Mouse (Mus musculus): ENCODE results near the gene Smarcd1.
"Not testable (repeated sequence)": the region's sequence is repeated elsewhere in the genome, so short reads cannot be mapped to it uniquely, and the experiment has no call there.

Gene Smarcd1

DNA sequence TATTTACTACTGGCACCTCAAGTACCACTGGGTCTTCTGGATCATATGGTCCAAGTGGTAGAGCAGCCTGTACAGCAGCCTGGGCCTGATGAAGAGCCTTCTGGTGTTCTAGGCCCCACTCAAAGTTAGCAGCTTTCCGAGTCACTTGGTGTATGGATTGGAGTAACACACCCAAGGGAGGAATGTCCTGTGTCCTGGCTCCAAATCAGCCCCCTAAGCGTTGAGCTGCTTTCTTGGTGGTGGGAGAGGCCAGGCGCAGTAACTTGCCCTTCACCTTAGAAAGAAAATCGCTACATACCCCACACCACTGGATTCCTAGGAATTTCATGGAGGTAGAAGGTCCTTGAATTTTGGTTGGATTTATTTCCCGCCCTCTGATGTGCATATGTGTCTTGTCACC is 17.8 kb upstream of the Smarcd1 start:
- DNase-seq (ENCODE audit: low read depth), result no peak

DNA sequence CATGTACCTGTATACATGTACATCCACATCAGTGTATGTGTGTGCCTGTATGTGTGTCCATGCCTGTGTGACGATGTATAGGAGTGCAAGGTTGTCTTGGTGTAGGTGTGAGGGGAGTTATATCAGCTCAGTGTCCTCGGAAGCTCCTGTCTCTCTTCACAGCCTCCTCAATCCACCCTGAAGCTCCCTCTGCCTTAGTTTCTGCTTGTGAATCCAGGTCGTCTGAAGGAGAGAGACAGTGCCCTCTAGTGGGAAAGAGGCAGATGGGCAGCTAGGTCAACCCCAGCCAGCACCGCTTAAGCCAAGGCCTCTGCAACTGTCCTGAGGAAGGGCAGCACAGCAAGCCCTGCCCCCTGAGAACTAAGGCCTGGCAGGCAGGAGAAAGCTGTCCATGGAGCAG is 13.2 kb upstream of the Smarcd1 start:
- DNase-seq (ENCODE audit: low read depth), result peak; percentile 71

DNA sequence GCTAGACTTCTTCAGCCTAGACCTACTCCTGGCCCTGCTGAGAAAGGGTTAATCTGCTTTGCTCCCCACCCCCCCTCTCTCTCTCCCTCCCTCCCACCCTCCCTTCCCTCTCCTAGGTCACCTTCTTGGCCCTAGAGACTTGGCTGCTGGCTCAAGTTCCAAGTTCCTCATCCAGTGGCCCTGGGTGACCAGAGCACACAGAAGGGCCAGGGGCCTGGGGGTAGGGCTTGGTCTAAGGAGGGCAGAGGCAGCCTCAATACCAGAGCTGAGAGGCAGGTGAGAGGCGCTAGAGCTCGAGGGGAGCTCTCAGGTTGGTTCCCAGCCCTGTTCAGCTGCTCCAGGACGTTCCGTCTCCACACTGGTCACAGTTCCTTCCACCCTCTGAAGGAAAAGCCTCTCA is 11.0 kb upstream of the Smarcd1 start:
- DNase-seq (ENCODE audit: low read depth), result no peak

DNA sequence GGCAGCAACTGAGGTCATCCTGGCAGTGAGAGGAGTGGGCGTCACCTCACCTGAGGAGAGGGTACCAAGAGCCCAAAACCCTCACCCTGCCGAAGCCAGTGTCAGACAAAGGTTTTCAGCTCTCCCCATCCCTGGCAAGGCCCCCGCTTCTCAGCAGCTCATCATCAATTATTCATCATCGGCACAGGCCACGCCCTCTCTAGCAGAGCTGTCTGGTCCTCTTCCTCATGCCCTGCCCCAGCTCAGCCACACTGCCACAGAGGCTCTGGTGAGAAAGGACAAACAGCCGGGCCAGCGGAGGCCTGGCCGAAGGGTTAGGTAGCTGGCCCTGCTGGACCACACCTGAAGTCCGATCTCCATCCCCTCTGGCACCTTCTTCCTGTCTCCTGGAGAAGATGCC is 10.0 kb upstream of the Smarcd1 start:
- DNase-seq (ENCODE audit: low read depth), result no peak

DNA sequence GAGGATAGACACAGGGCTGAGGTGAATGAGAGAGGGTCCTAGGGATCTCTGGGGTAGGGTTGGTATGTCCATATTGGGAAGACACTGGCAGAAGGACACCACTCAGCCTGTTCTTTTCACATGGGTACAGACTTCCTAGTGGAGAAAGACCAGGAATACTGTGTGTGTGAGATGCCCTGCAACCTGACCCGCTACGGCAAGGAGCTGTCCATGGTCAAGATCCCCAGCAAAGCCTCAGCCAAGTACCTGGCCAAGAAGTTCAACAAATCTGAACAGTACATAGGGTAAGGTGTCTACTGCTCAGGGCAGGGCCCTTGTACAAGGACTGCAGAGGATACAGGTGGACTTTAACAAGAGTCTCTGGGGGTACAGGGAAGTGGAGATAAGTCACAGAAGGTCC is 4.6 kb upstream of the Smarcd1 start:
- DNase-seq (ENCODE audit: low read depth), result no peak

DNA sequence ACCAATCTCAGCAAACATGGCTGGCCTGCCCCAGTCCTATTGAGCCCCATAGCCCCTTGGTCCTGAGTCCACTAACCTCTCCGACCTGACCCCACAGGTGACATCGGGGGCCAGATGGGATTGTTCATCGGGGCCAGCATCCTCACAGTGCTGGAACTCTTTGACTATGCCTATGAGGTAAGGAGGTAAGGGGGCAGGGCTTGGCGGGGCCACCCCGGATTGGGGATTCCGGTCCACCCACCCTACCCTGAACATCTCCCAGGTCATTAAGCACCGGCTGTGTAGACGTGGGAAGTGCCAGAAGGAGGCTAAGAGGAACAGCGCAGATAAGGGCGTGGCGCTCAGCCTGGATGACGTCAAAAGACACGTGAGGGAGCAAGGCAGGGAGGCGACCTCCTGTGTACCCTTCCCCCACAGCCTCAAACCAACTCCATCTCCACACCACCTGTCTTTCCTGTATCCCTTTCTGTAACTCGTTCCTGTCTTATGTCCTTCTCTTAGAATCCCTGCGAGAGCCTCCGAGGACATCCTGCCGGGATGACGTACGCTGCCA is 3.3 kb upstream of the Smarcd1 start:
- peak; percentile 45 for DNase-seq (ENCODE audit: low read depth)

DNA sequence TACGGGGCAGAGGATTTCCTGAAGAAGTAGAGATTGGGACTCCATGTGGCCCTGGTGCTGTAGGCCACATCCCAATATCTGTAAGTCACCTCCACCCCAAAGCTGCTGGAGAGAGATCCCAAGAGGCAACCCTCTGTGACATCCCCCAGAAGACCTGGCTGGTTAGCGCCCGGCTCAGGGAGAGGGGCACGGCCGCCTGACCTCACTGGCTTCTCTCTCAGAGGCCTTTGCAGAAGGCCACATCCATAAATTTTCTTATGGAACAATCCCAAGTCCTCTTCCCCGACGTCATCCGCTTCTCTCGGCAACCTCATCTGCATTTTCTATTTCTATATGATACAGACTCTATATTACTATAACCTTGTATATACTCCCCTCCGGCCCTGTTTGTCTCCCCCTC is 2.2 kb upstream of the Smarcd1 start:
- no peak for DNase-seq (ENCODE audit: low read depth)

DNA sequence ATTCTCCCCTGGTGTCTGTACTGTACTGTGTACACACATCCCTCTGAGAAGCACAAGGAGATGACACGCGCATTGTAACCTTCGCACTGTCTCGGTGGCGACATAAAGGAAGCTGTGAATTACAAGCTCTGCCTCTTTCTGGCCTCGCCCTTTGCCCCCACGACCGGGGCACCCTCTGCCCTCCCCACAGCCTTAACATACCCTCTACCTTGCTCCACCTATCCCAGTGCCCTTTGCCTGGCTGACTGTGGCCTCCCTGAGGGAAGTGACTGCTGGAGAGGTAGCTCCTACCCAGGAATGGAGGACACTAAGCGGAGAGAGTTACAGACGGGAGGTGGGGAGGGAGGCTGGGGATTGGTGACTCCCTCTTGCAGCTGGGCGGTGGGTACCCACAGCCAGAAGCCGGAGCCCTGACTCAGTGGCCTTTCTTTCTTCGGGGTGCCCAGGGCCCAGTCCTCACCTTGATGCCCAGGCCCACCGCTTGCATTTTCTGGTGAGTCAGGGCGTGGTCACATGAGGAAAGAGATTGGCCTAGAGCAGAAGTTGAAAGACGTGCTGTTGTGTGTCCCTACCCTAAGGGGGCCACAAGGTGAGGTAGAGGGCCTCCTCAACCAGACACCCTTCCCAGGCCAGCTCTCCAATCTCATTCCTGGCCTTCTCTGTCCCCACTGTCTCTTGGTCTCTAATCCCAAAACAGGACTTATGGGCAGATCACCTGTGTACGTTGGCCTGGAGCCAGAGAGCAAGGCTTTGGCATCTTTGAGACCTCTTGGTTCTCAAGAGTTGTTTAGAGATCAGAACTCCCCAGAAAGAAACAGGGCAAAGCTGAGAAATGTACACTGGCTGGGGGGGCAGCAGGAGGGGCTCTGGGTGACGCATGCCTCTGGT is 1.5 kb upstream of the Smarcd1 start:
- DNase-seq (ENCODE audit: low read depth), result no peak

DNA sequence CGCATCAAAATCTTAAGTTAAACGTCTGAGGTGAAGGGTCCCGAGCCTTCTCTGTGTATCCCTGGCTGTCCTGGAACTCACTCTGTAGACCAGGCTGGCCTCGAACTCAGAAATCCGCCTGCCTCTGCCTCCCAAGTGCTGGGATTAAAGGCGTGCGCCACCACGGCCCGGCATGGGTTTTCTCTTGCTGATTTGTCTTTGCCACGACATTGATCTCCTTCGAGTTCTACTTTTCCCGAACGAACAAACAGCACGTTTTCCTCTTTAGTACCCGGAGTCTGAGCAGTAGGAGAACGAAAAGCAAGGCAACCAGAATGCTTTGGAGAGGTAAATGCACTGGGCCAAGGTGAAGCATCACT is 310 bp upstream of the Smarcd1 start:
- DNase-seq (ENCODE audit: low read depth), result not testable (repeated sequence)

DNA sequence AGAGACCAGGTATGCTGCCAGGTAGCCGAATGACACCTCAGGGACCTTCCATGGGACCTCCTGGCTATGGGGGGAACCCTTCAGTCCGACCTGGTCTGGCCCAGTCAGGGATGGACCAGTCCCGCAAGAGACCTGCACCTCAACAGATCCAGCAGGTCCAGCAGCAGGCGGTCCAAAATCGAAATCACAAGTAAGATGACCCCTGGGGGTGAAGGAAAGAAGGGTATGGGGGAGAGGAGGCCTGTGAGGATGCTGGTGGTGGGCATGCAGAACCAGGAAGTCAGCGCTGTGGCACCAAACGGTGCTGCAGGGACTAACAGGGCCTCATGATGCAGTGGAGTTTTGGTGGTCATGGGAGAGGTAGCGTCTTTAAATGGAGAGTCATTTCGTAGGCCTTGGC is 1.2 kb downstream of the Smarcd1 start:
- DNase-seq (ENCODE audit: low read depth), result no peak

DNA sequence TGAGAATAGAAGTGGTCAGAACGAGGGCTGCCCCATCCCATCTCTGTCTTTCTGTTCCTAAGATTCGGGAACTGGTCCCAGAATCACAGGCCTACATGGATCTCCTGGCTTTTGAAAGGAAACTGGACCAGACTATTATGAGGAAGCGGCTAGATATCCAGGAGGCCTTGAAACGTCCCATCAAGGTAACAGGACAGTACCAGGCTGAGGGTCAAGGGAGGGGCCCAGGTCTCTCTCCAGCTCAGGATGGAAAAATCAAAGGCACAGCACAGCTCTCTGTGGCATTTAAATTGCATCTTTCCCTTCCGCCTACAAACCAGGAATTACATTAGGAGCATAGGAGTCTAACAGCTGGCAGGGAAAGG is 1.7 kb downstream of the Smarcd1 start:
- no peak for DNase-seq (ENCODE audit: low read depth)

DNA sequence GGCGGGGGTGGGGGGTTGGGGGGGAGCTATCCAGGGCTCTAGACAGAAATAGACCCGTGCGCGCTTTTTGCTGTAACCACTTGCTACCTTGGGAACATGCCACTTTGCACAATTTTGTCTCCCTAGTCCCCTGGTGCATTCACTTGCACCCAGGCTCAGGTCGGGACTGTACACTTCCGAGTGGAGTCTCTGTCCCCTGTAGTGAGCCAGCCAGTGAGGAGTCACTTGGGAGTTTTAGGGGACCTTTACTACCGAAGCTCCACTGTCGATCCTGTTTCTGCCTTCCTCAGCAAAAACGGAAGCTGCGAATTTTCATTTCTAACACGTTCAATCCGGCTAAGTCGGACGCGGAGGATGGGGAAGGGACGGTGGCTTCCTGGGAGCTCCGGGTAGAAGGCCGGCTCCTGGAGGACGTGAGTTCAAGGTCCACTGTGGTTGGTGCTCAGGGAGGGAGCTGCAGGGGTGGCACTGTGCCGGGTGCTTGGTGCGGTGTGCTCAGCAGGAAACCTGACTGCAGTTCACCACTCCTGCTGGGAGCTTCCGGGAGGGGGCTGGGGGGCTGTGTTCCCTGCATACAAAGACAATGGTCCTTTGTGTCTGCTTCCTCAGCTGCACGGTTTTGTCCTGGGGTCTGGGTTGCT is 2.2 kb downstream of the Smarcd1 start:
- no peak for DNase-seq (ENCODE audit: low read depth)

DNA sequence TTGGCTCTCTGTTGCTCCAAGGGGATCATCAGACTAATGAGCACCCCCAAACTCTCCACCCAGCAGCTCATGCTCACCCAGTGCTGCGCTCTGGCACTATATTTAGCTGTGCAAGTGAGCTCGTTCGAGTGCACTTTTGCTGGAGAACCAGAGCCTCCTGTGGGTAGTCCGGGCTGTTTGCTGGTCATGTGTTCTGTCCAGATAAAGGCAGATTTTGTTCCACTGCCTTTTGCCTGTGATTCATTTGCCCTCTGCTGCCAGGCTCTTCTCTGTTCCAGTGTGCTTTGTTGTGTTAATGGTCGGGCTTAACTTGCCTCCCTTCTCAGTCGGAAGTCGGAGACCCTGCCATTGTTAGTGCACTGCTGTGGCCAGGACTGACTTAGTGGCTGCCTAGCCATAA is 3.0 kb downstream of the Smarcd1 start:
- no peak for DNase-seq (ENCODE audit: low read depth)

DNA sequence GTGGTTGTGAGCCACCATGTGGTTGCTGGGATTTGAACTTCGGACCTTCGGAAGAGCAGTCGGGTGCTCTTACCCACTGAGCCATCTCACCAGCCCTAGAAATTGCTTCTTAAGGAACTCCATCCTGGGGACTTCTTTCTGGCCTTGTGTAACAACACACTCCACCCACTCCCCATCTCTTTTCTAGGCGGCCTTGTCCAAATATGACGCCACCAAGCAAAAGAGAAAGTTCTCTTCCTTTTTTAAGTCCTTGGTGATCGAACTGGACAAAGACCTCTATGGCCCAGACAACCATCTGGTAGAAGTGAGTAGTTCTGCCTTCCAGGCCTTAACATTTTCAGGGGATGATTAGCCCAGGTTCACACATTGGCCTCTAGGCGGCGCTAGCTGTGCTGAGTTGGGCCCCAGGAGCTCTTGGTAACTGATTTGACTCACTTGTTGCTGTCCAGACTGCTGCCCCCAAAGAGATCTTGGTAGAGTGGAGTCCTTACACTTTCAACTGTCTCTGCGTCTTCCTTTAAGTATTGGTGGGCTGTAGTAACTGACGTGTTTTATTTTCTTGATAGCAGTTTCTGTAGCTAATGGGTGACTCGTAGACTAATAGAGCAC is 3.6 kb downstream of the Smarcd1 start, which contains the start of gene Gm17349:
Gm17349 (minus strand) TSS at position 51 of the 609 bp plus-strand sequence.
- peak; percentile 85 for DNase-seq (ENCODE audit: low read depth)

DNA sequence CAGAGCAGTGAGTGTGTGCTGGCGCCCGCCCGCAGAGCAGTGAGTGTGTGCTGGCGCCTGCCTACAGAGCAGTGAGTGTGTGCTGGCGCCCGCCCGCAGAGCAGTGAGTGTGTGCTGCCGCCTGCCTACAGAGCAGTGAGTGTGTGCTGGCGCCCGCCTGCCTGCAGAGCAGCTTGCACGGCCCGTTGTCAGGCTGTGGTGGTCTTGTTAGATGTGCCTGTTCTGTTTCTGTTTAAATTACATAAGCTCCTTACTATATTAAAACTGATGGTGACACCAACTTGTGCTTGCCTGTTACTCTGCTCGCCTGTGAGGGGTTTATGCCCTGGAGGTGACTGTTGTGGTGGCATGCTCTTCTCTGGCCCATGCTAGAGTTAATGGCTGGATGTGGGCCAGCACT is 6.2 kb downstream of the Smarcd1 start:
- DNase-seq (ENCODE audit: low read depth), result no peak

DNA sequence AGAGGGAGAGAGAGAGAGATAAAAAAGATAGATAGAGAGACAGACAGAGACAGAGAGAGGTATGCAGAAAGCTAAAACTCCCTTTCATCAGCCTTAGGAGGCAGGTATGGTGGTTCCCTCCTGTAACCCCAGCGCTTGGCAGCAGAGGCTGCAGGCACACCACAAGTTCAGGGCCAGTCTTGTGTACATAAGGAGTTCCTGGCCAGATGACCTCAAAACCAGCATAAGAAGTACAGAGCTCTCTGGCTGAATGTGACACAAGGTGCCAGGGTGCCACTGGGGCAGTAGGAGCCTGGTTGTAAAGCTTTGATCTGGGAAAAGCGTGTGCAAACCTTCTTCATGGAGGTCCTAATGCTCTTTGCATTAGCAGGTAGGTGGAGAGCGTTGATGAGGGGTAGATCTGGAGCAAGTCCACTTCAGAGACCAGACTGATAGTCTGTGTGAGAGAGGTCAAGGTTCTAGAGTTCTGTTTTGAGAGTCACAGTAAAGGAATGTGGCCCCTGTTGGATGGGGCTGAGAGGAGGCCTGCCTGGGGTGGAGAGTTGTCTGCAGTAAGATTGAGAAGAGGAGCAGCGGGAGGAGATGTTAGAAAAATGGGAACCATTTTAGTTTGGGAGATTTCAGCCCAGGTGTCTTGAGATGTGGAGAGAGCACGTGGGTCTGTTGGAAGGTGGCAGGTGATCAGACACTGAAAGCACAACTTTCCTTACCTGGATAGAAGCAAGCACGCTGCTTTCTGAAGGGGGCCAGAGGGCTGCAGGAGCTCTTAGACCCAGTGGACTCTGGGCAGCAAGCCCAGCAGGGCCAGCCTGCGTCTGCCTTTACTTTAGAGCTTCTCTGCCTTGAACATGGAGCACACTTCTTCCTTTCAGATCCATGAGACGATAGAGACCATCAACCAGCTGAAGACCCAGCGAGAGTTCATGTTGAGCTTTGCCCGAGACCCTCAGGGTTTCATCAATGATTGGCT is 8.6 kb downstream of the Smarcd1 start:
- no peak for DNase-seq (ENCODE audit: low read depth)

DNA sequence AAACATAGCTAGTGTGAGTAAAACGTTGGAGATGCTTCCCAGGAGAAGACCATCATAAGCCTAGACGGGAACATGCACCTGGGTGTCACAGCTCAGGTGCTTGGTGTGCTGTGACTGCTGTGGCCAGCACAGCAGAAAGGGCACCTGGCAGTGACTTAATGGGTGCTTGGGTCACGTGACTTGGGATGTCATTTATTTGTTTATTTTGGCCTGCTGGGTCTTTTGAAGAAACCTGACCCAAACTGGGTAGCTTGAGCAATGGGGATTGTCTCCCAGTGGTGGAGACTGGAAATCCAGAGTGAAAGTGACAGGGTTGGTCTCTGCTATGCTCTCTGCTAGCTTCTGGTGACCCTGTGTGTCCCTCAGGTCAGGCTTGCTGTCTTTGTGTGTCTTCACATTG is 9.6 kb downstream of the Smarcd1 start:
- no peak for DNase-seq (ENCODE audit: low read depth)

DNA sequence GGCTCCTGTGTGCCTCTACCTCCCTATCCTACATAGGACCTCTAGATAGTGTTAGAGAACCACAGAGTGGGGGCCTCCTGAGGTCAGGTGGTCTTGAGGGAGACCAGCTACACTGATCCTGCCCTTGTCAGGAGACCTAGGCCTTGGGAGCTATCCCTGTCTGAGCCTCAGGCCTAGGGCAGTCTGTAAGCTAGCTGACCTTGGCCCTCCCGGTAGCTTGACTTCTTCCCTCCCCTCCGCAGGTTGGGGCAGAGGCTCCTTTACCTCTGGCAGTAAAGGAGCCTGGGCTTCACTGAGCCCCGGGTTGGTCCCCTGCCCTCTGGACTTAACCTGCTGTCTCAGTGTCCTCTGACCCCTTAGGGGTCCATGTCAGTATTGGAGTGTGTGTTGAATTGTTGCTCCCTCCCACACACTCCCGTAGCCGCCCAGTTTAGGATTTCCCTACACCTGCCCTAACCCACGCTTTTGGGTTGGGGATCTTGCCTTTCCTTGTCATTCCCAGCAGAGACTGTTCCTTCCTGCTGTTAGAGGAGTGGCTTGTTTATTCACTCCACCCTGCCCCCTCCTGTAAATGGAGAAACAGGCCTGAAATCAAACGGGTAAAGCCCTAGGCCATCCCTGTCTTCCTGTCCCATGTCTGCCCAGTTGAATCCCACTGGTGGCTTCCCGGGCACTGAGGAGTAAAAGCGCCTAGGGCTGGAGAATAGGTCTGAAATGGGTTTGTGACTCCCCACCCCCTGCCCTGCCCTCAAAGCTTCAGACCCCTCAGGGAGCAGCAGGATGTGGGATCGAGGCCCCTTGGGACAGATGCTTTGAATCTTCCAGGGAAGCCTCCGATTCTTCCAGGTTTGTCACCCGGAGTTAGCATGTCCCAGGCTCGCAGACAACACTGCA is 11.0 kb downstream of the Smarcd1 start:
- DNase-seq (ENCODE audit: low read depth), result no peak

DNA sequence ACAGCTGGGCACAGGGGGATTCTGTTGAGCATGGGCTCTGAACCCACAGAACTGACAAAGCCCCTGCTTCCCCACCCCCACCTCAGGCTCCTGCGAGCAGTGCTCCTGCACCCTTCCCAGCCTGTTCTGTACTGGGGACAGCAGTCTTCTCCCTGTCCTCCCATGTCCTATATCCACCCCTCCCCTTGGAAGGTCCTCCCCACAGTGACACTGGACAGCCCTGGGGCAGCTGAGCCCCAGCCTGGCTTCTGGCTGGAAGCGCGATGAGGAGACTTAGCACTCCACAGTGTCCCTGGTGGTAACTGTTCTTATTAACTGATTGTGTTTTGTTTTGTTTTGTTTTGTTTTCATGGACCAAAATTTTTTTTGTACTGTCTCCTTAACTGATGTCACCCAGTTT is 11.6 kb downstream of the Smarcd1 start:
- DNase-seq (ENCODE audit: low read depth), result no peak

DNA sequence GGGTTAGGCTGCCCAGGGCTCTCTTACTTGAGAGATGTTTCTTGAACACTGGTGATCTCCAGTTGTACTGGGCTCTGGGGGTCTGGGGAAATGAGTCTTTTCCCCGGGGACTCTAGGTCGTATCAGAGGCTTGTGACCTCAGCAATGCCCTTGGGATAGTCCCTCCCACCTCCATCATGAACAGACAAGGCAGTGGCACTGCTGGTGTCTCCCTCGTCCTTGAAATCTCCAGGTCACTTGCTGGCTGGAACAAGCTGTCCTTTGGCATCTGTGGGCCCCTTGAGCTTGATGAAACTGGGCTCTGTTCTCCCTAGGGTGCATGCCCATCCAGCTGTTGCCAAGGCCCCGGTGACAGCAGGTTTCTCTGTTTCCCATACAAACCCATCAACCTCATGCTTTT is 12.3 kb downstream of the Smarcd1 start:
- DNase-seq (ENCODE audit: low read depth), result no peak

DNA sequence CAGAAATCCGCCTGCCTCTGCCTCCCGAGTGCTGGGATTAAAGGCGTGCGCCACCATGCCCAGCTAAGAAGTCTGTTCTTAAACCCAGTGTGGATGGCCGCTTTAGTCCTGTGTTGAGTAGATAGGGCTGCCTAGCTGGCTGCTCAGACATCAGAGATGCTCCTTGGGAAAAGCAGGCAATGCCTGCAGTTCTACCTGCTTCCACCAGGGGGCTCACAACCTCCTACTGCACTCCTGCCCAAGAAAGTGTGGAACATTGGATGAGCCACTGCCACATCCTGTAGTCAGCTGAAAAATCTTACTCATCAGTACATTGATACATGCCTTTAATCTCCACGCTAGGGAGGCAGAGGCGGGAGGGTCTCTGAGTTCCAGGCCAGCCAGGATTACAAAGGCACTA is 12.9 kb downstream of the Smarcd1 start:
- DNase-seq (ENCODE audit: low read depth), result peak; percentile 79

Data from induced T-regulatory cell, adult 2 months (primary cell).